Mouse (Mus musculus) MN1 (cell line): ENCODE results near the gene C1qtnf9.

Source experiments
- DNase-seq: peaks from one replicate; pipeline ENCODE4 v3.0.0-alpha.2; 2016; ENCODE audit warnings: low spot score

C1qtnf9 gene

GRCm38 (mm10) chr14:60751581-60751980, 16.4 kb upstream of the C1qtnf9 start:
- no peak for DNase-seq

- DNase-seq: no peak
These were observed 14.8 kb upstream of the C1qtnf9 start for GRCm38 (mm10) chr14:60752892-60753800.

- DNase-seq: no peak
These were observed 14.2 kb upstream of the C1qtnf9 start for GRCm38 (mm10) chr14:60753801-60754126.

- no peak for DNase-seq
These were observed 13.3 kb upstream of the C1qtnf9 start for GRCm38 (mm10) chr14:60754656-60755055.

- no peak for DNase-seq
These were observed 11.7 kb upstream of the C1qtnf9 start for GRCm38 (mm10) chr14:60756271-60756670.

GRCm38 (mm10) chr14:60757265-60757664, 10.7 kb upstream of the C1qtnf9 start:
- DNase-seq: no peak

GRCm38 (mm10) chr14:60757722-60758121, 10.2 kb upstream of the C1qtnf9 start:
- DNase-seq: no peak

- no peak for DNase-seq
These were observed 8.8 kb upstream of the C1qtnf9 start for GRCm38 (mm10) chr14:60759097-60759496.

- no peak for DNase-seq
These were observed 6.1 kb upstream of the C1qtnf9 start for GRCm38 (mm10) chr14:60761801-60762200.

GRCm38 (mm10) chr14:60762754-60763153, 5.2 kb upstream of the C1qtnf9 start:
- DNase-seq: no peak

GRCm38 (mm10) chr14:60763746-60764145, 4.2 kb upstream of the C1qtnf9 start:
- DNase-seq: no peak

- no peak for DNase-seq
These were observed 3.4 kb upstream of the C1qtnf9 start for GRCm38 (mm10) chr14:60764526-60764925.

GRCm38 (mm10) chr14:60765025-60765424, 2.9 kb upstream of the C1qtnf9 start:
- DNase-seq: no peak

- no peak for DNase-seq
These were observed 1.4 kb downstream of the C1qtnf9 start for GRCm38 (mm10) chr14:60769340-60769739.

- DNase-seq: no peak
These were observed 2.7 kb downstream of the C1qtnf9 start for GRCm38 (mm10) chr14:60770594-60770993.

- DNase-seq: peak; percentile 60
These were observed 3.1 kb downstream of the C1qtnf9 start for GRCm38 (mm10) chr14:60771057-60771456.

- no peak for DNase-seq
These were observed 5.5 kb downstream of the C1qtnf9 start for GRCm38 (mm10) chr14:60773476-60773875.

- DNase-seq: no peak
These were observed 8.6 kb downstream of the C1qtnf9 start for GRCm38 (mm10) chr14:60776521-60776920.

GRCm38 (mm10) chr14:60777485-60777919, 9.6 kb downstream of the C1qtnf9 start:
- no peak for DNase-seq

- no peak for DNase-seq
These were observed 11.3 kb downstream of the C1qtnf9 start for GRCm38 (mm10) chr14:60779198-60779597.

- DNase-seq: no peak
These were observed 14.3 kb downstream of the C1qtnf9 start for GRCm38 (mm10) chr14:60782121-60782656.

- DNase-seq: peak; percentile 13
These were observed 15.3 kb downstream of the C1qtnf9 start for GRCm38 (mm10) chr14:60783196-60783595.
